Mouse (Mus musculus) thymus, adult 2 months (tissue): ENCODE data around the gene Hnrnpu.

Experiments
- CTCF ChIP-seq: fragments of 200-500 bp; IDR thresholded peaks from 2 replicates; pipeline ENCODE4 v1.5.1; 2012; ENCODE audit warnings: mild to moderate bottlenecking, control low read depth, low read length, moderate library complexity, borderline replicate concordance; ENCODE audit not compliant: control insufficient read depth, poor library complexity, insufficient read depth; ENCODE audit errors: extremely low read depth
- POLR2A ChIP-seq: fragments of 200-500 bp; IDR thresholded peaks from 2 replicates; pipeline ENCODE4 v1.6.1; 2012; ENCODE audit warnings: mild to moderate bottlenecking, low read length, control low read depth, moderate library complexity; ENCODE audit not compliant: control insufficient read depth, poor library complexity, insufficient read depth; ENCODE audit errors: extremely low read depth

DNA sequence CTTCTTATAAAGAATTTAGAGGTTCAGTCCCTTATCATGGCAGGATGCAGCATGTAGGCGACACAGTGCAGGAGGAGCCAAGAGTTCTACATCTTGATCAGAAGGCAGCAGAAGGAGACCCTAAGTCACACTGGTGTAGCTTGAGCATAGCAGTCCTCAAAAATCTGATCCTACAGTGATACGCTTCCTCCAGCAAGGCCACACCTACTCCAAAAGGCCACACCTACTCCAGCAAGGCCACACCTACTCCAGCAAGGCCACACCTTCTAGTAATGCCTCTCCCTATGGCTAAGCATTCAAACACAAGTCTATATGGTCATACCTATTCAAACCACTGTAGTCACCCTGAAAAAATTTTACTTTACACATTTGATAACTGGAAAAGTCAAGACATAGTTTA is 38.5 kb upstream of the Hnrnpu start:
- TF ChIP-seq CTCF (no peak), POLR2A (no peak)
